Mouse (Mus musculus) frontal cortex, postnatal 14 days (tissue): ENCODE results near the gene Adk.

Source experiments
- DNase-seq, 2 experiments: peaks; one replicate each; pipeline ENCODE4 v3.0.0; 2022; ENCODE audit warnings: low spot score in 2 of 2

Gene Adk

GRCm38 (mm10) chr14:21271472-21271871 lies 219.1 kb downstream of the Adk start:
- DNase-seq = no peak

GRCm38 (mm10) chr14:21275786-21276185 lies 223.4 kb downstream of the Adk start:
- DNase-seq = no peak

DNA sequence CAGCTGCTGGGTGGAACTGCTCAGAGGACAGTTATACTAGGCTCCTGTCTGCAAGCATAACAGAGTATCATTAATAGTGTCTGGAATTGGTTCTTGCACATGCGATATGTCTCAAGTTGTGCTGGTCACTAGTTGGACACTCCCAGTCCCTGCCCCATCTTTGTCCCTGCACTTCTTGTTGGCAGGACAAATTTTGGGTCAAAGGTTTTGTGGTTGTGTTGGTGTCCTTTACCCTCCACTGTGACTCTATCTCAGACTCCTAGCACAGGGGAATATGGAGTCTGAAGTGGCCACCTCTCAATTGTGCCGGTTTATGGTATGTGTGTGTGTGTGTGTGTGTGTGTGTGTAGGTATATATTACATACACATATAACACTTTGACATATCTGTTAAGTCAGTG lies 225.9 kb downstream of the Adk start:
- DNase-seq = no peak

DNA sequence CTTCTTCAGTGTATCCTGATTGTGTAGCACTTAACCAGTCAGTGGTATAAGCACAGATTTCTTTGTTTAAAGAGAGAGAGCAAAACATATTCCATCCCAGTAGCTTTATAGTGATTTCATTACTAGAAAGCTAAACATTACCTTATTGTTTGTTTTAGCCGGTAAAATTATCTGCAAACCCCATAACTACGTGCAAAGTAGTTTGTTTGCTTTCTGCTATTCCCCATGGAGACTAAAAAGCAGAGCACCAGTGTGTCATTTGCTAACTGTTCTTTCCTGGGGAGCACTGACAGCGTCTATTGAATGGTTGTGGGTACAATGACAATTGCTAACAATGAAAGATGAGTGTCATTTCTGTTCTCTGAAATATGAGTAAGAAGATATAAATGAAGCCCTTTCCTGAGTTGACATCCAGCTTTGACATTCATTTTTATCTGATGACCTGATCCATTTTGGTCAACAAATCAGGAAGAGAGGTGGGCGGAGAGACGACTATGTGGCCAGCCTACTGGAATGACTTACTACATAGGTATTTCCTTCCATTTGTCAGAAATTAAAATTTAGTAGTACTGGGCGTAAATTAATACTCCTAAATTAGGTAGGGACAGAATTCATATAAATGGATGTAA lies 226.6 kb downstream of the Adk start:
- DNase-seq = no peak

GRCm38 (mm10) chr14:21280451-21280850 lies 228.1 kb downstream of the Adk start:
- DNase-seq = no peak

DNA sequence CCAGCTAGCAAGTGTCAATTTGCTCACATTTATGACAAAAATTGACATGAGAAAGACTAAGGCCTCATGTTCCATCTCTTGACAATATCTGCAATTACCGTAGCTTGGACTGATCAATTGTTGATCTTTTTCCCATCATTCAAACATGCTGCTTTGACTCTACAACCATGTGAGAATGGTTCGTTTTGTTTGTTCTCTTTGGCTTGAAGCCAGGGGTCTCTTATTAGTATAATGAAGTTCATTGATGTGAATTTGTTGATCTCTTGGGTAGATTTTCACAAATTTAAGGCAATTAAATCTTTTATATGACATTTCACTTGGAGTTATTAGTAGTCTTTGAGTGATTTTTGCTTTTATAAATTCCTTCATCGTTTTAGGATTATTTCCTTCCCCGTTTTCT lies 229.1 kb downstream of the Adk start:
- DNase-seq = no peak

- DNase-seq = no peak
Observed at GRCm38 (mm10) chr14:21284116-21284515, 231.7 kb downstream of the Adk start.

GRCm38 (mm10) chr14:21284847-21285246 lies 232.5 kb downstream of the Adk start:
- DNase-seq = no peak

DNA sequence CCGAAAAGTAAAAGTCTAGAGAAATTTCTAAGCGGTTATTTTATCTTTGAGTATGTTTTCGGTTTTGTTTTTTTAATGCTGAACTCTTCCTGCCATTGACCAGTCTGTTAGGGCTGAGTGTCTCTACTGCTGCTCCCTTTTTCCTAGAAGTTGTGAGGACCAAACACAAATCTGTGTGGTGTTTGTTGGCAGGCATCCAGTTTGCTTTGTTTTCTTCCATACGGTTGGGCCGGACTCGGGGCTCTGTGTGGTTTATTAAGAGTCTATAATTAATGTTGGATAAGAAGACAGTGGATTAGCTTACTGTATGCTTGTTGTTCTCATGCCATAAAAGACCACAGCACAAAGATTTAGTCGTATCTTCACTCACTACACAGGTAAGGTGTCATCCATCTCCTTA lies 233.9 kb downstream of the Adk start:
- no peak for DNase-seq

DNA sequence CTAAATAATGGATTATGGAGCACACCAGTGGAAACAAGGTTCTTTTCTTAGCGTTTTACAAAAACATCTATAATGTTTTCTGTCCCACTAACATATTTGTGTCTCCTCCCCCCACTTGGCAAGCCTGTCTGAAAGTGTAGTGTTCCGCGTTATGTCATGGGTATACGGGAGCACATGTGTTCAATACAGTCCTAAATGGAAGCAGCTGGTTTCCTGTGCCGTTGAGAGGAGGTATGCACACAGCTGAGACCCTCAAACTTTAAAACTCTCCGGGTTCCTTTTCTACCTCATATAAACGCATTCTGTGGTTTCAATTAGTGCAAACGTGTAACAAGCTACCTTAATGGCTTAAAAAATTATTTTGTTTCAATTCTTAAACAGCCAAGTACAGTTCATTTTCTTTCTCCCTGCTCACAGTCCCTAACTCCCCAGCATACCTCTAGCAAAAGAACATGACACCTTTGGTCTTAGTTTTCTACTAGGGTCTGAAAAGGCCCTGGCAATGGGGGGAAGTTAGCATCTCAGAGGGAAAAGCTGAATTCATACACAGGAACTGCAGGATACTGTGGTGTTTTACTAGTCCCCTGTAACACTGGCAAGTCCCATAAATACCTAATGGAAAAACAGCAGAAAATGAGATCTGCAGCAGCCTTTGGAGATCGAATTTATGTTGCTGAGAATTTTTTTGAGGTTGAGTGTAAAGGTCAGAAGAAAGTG lies 235.5 kb downstream of the Adk start:
- DNase-seq = no peak

DNA sequence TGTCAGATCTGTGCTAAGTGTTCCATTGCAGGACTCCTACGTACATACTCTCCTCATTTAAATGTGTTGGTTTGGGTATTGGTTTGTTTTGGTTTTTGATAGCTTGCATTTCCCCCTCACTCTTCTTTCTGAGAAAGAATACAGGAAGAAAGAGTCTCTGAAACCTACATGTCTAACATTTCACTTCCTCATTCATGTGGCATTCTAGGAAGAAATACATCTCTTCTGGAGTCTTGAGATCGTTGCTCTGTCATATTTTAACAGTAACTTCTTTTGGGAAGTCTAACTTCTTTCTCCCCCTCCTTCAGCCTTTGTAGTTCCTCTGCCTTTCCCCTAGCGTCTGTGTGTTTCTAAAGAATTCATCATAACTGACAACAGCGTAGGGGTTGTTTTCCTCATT lies 247.4 kb downstream of the Adk start:
- DNase-seq = no peak

DNA sequence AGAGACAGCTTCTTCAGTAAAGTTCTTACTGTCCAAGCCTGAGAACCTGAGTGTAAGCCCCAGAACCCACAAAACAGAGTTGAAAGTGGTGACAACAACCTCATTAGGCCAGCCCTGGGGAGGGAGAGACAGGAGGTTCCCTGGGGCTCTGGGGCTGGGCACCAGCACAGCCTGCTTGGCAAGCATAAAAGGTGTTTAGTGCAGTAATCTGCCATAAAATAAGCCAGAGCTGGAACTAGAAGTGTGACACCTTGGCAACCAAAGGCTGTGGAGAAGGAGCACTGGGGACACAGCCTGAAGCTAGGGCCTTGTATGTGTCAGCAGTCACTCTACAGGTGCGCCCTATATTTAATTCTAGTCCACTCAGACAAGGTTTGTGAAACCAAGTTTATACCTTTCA lies 252.4 kb downstream of the Adk start:
- no peak for DNase-seq

GRCm38 (mm10) chr14:21308349-21308936 lies 256.1 kb downstream of the Adk start:
- DNase-seq = no peak

GRCm38 (mm10) chr14:21310530-21310929 lies 258.2 kb downstream of the Adk start:
- DNase-seq = peak; percentile 28 to 29

DNA sequence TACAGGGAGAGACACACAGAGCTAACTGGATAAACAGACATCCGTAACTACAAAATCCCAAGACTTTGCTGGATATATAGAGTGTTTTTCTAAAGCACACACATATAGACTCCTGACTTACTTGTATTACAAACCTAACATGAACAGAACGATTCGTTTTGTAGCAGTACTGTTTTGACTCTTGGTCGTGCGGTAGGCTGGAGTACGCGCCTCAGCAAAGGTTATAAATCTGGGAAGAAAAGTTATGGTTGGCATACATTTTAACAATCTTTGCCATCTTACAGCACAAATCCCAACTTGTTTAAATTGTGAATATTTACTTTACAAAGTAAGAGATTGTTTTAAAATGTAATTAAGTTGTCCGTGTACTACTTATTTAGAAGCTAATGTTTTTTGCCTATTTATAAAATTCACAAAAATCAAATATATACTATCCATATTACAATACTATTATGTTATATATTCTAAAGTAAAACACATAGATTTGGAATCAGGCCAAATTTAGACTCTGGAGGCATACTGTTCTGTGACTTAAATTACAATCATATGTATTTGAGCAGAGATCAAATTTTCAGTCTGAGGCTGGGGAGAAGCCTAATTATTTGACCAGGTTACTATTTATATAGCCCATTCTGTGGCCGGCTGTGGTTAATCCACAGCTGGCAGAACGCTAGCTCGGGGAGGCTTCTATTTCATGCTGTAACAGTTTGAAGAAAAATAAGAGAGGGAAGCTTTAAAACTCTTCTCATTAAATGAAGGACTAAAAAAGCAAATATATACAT lies 261.4 kb downstream of the Adk start:
- no peak for DNase-seq

- no peak for DNase-seq
Observed at GRCm38 (mm10) chr14:21314466-21314865, 262.1 kb downstream of the Adk start.

DNA sequence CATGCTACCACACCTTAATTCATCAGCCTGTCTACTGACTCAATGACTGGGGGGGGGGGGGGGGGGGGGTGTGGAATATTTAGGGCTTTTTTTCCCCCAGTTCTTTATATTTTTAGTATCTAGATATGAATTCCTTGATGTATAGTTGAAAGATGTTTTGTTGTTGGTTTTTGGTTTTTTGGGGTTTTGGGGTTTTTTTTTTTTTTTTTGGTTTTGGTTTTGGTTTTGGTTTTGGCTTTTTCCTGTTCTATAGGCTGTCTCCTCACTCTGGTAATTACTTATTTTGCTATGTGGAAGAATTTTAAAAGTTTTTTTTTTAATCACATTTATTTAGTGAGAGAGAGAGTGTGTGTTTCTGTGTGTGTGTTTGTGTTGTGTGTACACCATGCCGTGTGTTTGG lies 282.5 kb downstream of the Adk start:
- no peak for DNase-seq

GRCm38 (mm10) chr14:21335691-21336314 lies 283.4 kb downstream of the Adk start:
- no peak for DNase-seq

DNA sequence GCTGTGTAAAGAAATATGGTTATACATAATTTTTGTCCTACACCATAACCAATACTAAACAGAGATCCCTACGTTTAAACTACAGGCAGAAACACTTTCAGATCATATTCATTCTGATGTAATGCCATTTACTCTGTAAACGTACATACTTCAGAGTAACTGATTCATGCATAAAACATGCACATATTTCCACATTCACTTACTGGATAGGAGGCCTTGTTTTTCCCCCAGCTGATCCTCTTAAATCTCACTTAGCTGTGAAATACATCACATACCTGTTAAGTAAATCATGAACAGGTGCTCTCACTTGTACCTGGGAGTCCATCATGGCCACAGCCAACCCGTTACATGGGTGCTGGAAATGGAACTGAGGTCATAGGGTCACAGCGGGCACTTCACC lies 285.6 kb downstream of the Adk start:
- DNase-seq = no peak

- DNase-seq = no peak
Observed at GRCm38 (mm10) chr14:21341195-21341594, 288.8 kb downstream of the Adk start.

GRCm38 (mm10) chr14:21342984-21343383 lies 290.6 kb downstream of the Adk start:
- DNase-seq = no peak

DNA sequence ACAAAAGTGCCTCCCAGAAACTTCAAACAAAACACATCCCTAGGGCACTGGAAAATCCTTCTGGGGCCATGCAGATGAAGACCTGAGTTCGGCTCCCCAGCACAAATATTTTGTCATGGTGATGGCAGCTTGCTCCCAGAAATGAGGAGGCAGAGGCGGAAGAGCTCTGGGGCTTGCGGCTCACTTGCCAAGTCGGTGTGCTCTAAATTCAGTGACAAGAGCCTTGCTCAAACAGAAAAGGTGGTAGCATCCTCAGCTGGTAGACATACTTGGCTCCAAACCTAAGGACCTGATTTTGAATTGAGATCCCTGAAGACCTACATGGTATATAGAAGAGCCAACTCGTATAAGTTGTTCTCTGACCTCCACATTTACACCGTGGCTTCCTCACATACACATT lies 292.5 kb downstream of the Adk start:
- DNase-seq = no peak
